ENCODE assay signal across 26 mouse cellular contexts in genomic region chr14:121546621-121547020, GRCm38 (mm10). TPM values are rescaled to one million over a fixed set of nuclear protein-coding genes. Genes with fewer than 3 reads are reported as not detected.
DNase-seq lines count a peak whose midpoint lies in the region; ATAC-seq and TF ChIP-seq lines count a peak whose summit lies in the region.
"Had no signal": no experiment of that assay in that cellular context is flagged by ENCODE, and none has a peak within 500 bp of the region (broad histone marks: within the 10 kb centered on the region; RNA-seq: fewer than 3 reads in every experiment).

No protein-coding gene starts in this region.

- H3K36me3 ChIP-seq in kidney, postnatal 0 days (ENCODE audit: insufficient read depth, low read length), result peaks cover 26% of the 10 kb centered on the region; the same call in 1 of the 2 replicates
- H3K36me3 ChIP-seq in lung, embryonic 14.5 days (ENCODE audit: insufficient read depth), result peaks cover 11% of the 10 kb centered on the region; the same call in 1 of the 2 replicates
- H3K36me3 ChIP-seq in limb, embryonic 14.5 days (ENCODE audit: control insufficient read depth, insufficient read depth, low read length), result no peaks in the 10 kb centered on the region
- H3K36me3 ChIP-seq: forebrain, embryonic 12.5 days; hindbrain, embryonic 12.5 days; midbrain, embryonic 12.5 days had no signal

- H3K4me2 ChIP-seq in kidney, postnatal 0 days (ENCODE audit: low read length), result no peak overlapping the region
- H3K4me2 ChIP-seq in lung, embryonic 14.5 days, result no peak overlapping the region
- no peak overlapping the region for H3K4me2 ChIP-seq in limb, embryonic 14.5 days (replicated peaks; ENCODE audit: low read depth, low read length, severe bottlenecking)
- H3K4me2 ChIP-seq: forebrain, embryonic 12.5 days; hindbrain, embryonic 12.5 days; limb, embryonic 12.5 days; lung, embryonic 15.5 days; midbrain, embryonic 12.5 days; neural tube, embryonic 15.5 days had no signal

- DNase-seq in gastrocnemius, adult 2 months, result no peak
- no peak for DNase-seq in gastrocnemius, postnatal 14 days
- DNase-seq in kidney, postnatal 0 days (ENCODE audit: low spot score), result peak; percentile 5
- DNase-seq in kidney, postnatal 4 days, result no peak
- peak; percentile 25 for DNase-seq in lung, embryonic 14.5 days
- DNase-seq in lung, postnatal 25 days (ENCODE audit: low spot score), result no peak
- peak; percentile 80 for DNase-seq in limb, embryonic 14.5 days (ENCODE audit: low spot score)
- no peak for DNase-seq in urinary bladder, adult 18-20 months (ENCODE audit: low spot score in 2 of 2)
- DNase-seq: adrenal gland, adult 8-10 months; cerebellum, adult 11-12 months; cerebellum, postnatal 10 days; layer of hippocampus, postnatal 36 days; right cerebral cortex, adult 18-20 months; thymus, adult 18-20 months; thymus, postnatal 4 days had no signal

- H3K9ac ChIP-seq in kidney, postnatal 0 days (ENCODE audit: low read depth, low read length), result no peak overlapping the region
- H3K9ac ChIP-seq in lung, embryonic 14.5 days, result no peak overlapping the region
- no peak overlapping the region for H3K9ac ChIP-seq in limb, embryonic 14.5 days (ENCODE audit: low read depth, low read length, severe bottlenecking)
- H3K9ac ChIP-seq: forebrain, embryonic 12.5 days; hindbrain, embryonic 12.5 days; limb, embryonic 12.5 days; lung, embryonic 15.5 days; midbrain, embryonic 12.5 days; neural tube, embryonic 15.5 days had no signal

- H3K4me3 ChIP-seq in gastrocnemius, adult 2 months, result no peak overlapping the region
- H3K4me3 ChIP-seq in kidney, postnatal 0 days (replicated peaks; ENCODE audit: low read depth, low read length), result no peak overlapping the region
- no peak overlapping the region for H3K4me3 ChIP-seq in lung, embryonic 14.5 days (ENCODE audit: low read depth, low read length)
- H3K4me3 ChIP-seq in limb, embryonic 14.5 days (replicated peaks; ENCODE audit: low read length), result no peak overlapping the region
- H3K4me3 ChIP-seq: forebrain, embryonic 12.5 days; heart, embryonic 10.5 days; hindbrain, embryonic 12.5 days; limb, embryonic 12.5 days; lung, embryonic 15.5 days; midbrain, embryonic 12.5 days; neural tube, embryonic 15.5 days had no signal

- 70% methylated on average over 5 of the region's 5 CpGs for WGBS in kidney, postnatal 0 days
- WGBS in lung, embryonic 14.5 days, result 65% methylated on average over 5 of the region's 5 CpGs
- 78% methylated on average over 5 of the region's 5 CpGs for WGBS in limb, embryonic 14.5 days

- H3K27ac ChIP-seq in gastrocnemius, adult 2 months, result peak overlapping the region; percentile 31; the same call in 1 of the 2 replicates
- H3K27ac ChIP-seq in kidney, postnatal 0 days, result no peak overlapping the region
- H3K27ac ChIP-seq in lung, embryonic 14.5 days (ENCODE audit: low read depth), result no peak overlapping the region
- H3K27ac ChIP-seq in limb, embryonic 14.5 days (replicated peaks; ENCODE audit: low read depth, low read length), result peak overlapping the region; percentile 58; the same call in 1 of the 2 replicates
- H3K27ac ChIP-seq: forebrain, embryonic 12.5 days; hindbrain, embryonic 12.5 days; midbrain, embryonic 12.5 days; neural tube, embryonic 15.5 days had no signal

- ATAC-seq in kidney, postnatal 0 days (replicated peaks; ENCODE audit: low FRiP score, low read depth), result 0 out of 2 replicates have a peak, but pooled peaks have one; percentile 17
- ATAC-seq in lung, embryonic 14.5 days (ENCODE audit: insufficient read depth), result 0 out of 2 replicates have a peak, but pooled peaks have one; percentile 19
- ATAC-seq in limb, embryonic 14.5 days (ENCODE audit: low FRiP score, low read depth), result peak; percentile 79; the same call in 1 of the 2 replicates

- no peak for TF ChIP-seq POLR2A in limb, embryonic 14.5 days (IDR thresholded peaks at IDR 0.05; ENCODE audit: borderline replicate concordance, extremely low read depth, insufficient read depth, insufficient read length)

- H3K4me1 ChIP-seq in kidney, postnatal 0 days (replicated peaks; ENCODE audit: insufficient read depth, low read length), result no peaks in the 10 kb centered on the region
- H3K4me1 ChIP-seq in lung, embryonic 14.5 days (ENCODE audit: insufficient read depth), result peaks cover 9% of the 10 kb centered on the region
- no peaks in the 10 kb centered on the region for H3K4me1 ChIP-seq in limb, embryonic 14.5 days (ENCODE audit: control insufficient read depth, insufficient read depth, low read length)
- H3K4me1 ChIP-seq: forebrain, embryonic 12.5 days; hindbrain, embryonic 12.5 days; midbrain, embryonic 12.5 days; neural tube, embryonic 15.5 days had no signal

- H3K9me3 ChIP-seq in kidney, postnatal 0 days (replicated peaks; ENCODE audit: low read length), result no peaks in the 10 kb centered on the region
- H3K9me3 ChIP-seq in lung, embryonic 14.5 days (ENCODE audit: low read depth, low read length), result no peaks in the 10 kb centered on the region
- no peaks in the 10 kb centered on the region for H3K9me3 ChIP-seq in limb, embryonic 14.5 days (ENCODE audit: control insufficient read depth, low read length)
- H3K9me3 ChIP-seq: forebrain, embryonic 12.5 days; heart, embryonic 10.5 days; hindbrain, embryonic 12.5 days; limb, embryonic 12.5 days; lung, embryonic 15.5 days; midbrain, embryonic 12.5 days; neural tube, embryonic 15.5 days had no signal

- H3K27me3 ChIP-seq in kidney, postnatal 0 days (ENCODE audit: insufficient read depth, low read length), result no peaks in the 10 kb centered on the region
- no peaks in the 10 kb centered on the region for H3K27me3 ChIP-seq in lung, embryonic 14.5 days (ENCODE audit: insufficient read depth, low read length)
- no peaks in the 10 kb centered on the region for H3K27me3 ChIP-seq in limb, embryonic 14.5 days (ENCODE audit: control insufficient read depth, insufficient read depth, low read length)
- H3K27me3 ChIP-seq: forebrain, embryonic 12.5 days; hindbrain, embryonic 12.5 days; limb, embryonic 12.5 days; lung, embryonic 15.5 days; midbrain, embryonic 12.5 days; neural tube, embryonic 15.5 days had no signal

- TF ChIP-seq CTCF in gastrocnemius, adult 2 months (IDR thresholded peaks at IDR 0.05), result no peak
- no peak for TF ChIP-seq CTCF in kidney, postnatal 0 days (IDR thresholded peaks at IDR 0.05; ENCODE audit: low read depth)
- no peak for TF ChIP-seq CTCF in lung, embryonic 14.5 days (IDR thresholded peaks at IDR 0.05; ENCODE audit: low read depth)

- intact Hi-C loops in gastrocnemius, adult 2 months (cut with DNase I), result no loop called here
- intact Hi-C loops in gastrocnemius, postnatal 14 days (cut with DNase I; ENCODE audit: low total_unique reads), result no loop called here

RNA-seq across cellular contexts. Expression of gene Slc15a1, which starts 41.6 kb away (rescaled TPM):
- total RNA-seq in gastrocnemius, adult 2 months (2021), result not detected
- not detected for total RNA-seq in gastrocnemius, postnatal 14 days (2021)
- polyA plus RNA-seq in kidney, postnatal 0 days (2015; fragmentation: Nextera tagmentation; extraction: Ambion mirVana), result 0.74 and 1.2 TPM in 2 replicates
- 0.13 and 0.14 TPM in 2 replicates for polyA plus RNA-seq in lung, embryonic 14.5 days (2014; fragmentation: Nextera tagmentation; extraction: Ambion mirVana)
- 0.05 and 0.15 TPM in 2 replicates for polyA plus RNA-seq in limb, embryonic 14.5 days (2012; rRNA removed)
- polyA plus RNA-seq in limb, embryonic 14.5 days (2014; fragmentation: Nextera tagmentation; extraction: Ambion mirVana), result 0.14 and 0.23 TPM in 2 replicates
- total RNA-seq: gastrocnemius, adult 8-10 months; layer of hippocampus, adult 8-10 months; layer of hippocampus, postnatal 36 days; megakaryocyte, adult 5-6 weeks had no signal
- polyA plus RNA-seq: embryonic facial prominence, embryonic 11.5 days; forebrain, embryonic 12.5 days; heart, embryonic 10.5 days; limb, embryonic 12.5 days; midbrain, embryonic 12.5 days; neural tube, embryonic 15.5 days had no signal

Comparison
In these comparisons a context has a peak if more than half of its experiments do, and no peak if none do; other contexts are left out.
1. DNase-seq: peak in kidney, postnatal 0 days (single experiment), lung, embryonic 14.5 days (single experiment) and limb, embryonic 14.5 days (single experiment); none in gastrocnemius, adult 2 months (single experiment), gastrocnemius, postnatal 14 days (single experiment), kidney, postnatal 4 days (0 of 2), lung, postnatal 25 days (single experiment) and urinary bladder, adult 18-20 months (0 of 2).
2. H3K27ac ChIP-seq: peak in gastrocnemius, adult 2 months (single experiment) and limb, embryonic 14.5 days (single experiment); none in kidney, postnatal 0 days (single experiment) and lung, embryonic 14.5 days (single experiment).
3. ATAC-seq: peak in every context shown above with its lines; median percentile 79 in limb, embryonic 14.5 days; 19 in lung, embryonic 14.5 days; 17 in kidney, postnatal 0 days.